Mouse (Mus musculus) liver, postnatal 0 days (tissue): ENCODE results near the gene Inmt.

Experiments used
- CTCF ChIP-seq: sonication (generic); IDR thresholded peaks from 2 replicates; pipeline ENCODE4 v1.5.1; 2016; ENCODE audit warnings: antibody characterized with exemption, low read depth
- EP300 ChIP-seq: IDR thresholded peaks from 2 replicates; pipeline ENCODE4 v1.6.1; 2016; ENCODE audit warnings: antibody characterized with exemption, low read depth, mild to moderate bottlenecking

- TF ChIP-seq CTCF = no peak
- no peak for TF ChIP-seq EP300
These were observed 29.6 kb downstream of the Inmt start for GRCm38 (mm10) chr6:55145285-55145684.
